Mouse (Mus musculus): ENCODE measurements around the gene Etl4. TPM values are rescaled to one million over a fixed set of nuclear protein-coding genes. Genes with fewer than 3 reads are reported as not detected.

Etl4 gene
- total and polyA plus RNA-seq, 3 experiments: 29.8 to 40.3 (median 36.0) TPM

- H3K27me3 ChIP-seq (ENCODE audit: control insufficient read depth, insufficient read depth, low read length): no peaks in the 10 kb centered on the region
- no peak overlapping the region for H3K27ac ChIP-seq
- intact Hi-C loops (cut with DNase I): loop anchor here (5.0 kb wide), 1 partner anchor 142 kb away; no protein-coding TSS in a partner anchor
- no peak overlapping the region for H3K4me3 ChIP-seq
- no peaks in the 10 kb centered on the region for H3K79me2 ChIP-seq (replicated peaks; ENCODE audit: control insufficient read depth, insufficient read depth, low read length)
- TF ChIP-seq EP300 (IDR thresholded peaks at IDR 0.05; ENCODE audit: insufficient read depth, low read depth, low read length) (no peak), POLR2A (IDR thresholded peaks at IDR 0.05; ENCODE audit: insufficient read depth, low read depth, low read length) (no peak), CTCF (IDR thresholded peaks at IDR 0.05) (no peak)
- peaks cover 2% of the 10 kb centered on the region for H3K4me1 ChIP-seq (ENCODE audit: control insufficient read depth, insufficient read depth, low read length)
- no peak for DNase-seq
- H3K36me3 ChIP-seq (ENCODE audit: control insufficient read depth, insufficient read depth, low read length): peaks cover 2% of the 10 kb centered on the region; the same call in 1 of the 2 replicates
- 82% methylated on average over 4 of the region's 4 CpGs for WGBS
- no peak overlapping the region for H3K9ac ChIP-seq (ENCODE audit: low read depth, low read length)
Measured at GRCm38 (mm10) chr2:20669367-20669766, 759.8 kb downstream of the Etl4 start.

- Histone ChIP-seq H3K36me3 (ENCODE audit: control insufficient read depth, insufficient read depth, low read length) (no peaks in the 10 kb centered on the region), H3K79me2 (replicated peaks; ENCODE audit: control insufficient read depth, insufficient read depth, low read length) (no peaks in the 10 kb centered on the region), H3K27me3 (ENCODE audit: control insufficient read depth, insufficient read depth, low read length) (no peaks in the 10 kb centered on the region), H3K4me3 (no peak overlapping the region), H3K9ac (ENCODE audit: low read depth, low read length) (no peak overlapping the region), H3K4me1 (ENCODE audit: control insufficient read depth, insufficient read depth, low read length) (no peaks in the 10 kb centered on the region), H3K27ac (no peak overlapping the region)
- intact Hi-C loops (cut with DNase I): loop anchor here (5.0 kb wide), 3 partner anchors 106 to 394 kb away; no protein-coding TSS in a partner anchor
- WGBS: 67% methylated on average over 13 of the region's 13 CpGs
- no peak for DNase-seq
- no peak for TF ChIP-seq POLR2A (IDR thresholded peaks at IDR 0.05; ENCODE audit: insufficient read depth, low read depth, low read length)
- no peak for TF ChIP-seq CTCF (IDR thresholded peaks at IDR 0.05)
- no peak for TF ChIP-seq EP300 (IDR thresholded peaks at IDR 0.05; ENCODE audit: insufficient read depth, low read depth, low read length)
Measured at GRCm38 (mm10) chr2:20671546-20672255, 762.1 kb downstream of the Etl4 start.

DNA sequence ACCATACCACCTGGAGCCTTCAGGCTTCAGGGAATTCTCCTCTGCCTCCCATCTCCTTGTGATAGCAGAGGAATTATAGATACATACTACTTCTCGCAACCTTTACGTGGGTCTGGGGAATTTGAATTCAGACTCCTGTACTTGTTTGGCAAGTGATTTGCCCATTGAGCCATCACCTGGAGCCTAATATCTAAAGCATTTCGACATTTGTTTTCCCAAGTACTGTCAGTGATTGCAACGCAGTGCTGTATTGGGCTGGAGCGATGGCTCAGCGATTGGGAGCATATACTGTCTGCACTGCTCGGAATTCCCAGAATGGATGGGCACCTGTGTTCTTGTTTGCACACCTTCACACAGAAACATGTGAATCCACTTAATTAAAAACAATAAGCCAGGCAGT, 762.7 kb downstream of the Etl4 start:
- intact Hi-C loops (cut with DNase I): loop anchor here (5.0 kb wide), 3 partner anchors 105 to 395 kb away; no protein-coding TSS in a partner anchor
- 91% methylated on average over 7 of the region's 7 CpGs for WGBS
- no peaks in the 10 kb centered on the region for H3K4me1 ChIP-seq (ENCODE audit: control insufficient read depth, insufficient read depth, low read length)
- no peak overlapping the region for H3K27ac ChIP-seq
- H3K79me2 ChIP-seq (replicated peaks; ENCODE audit: control insufficient read depth, insufficient read depth, low read length): no peaks in the 10 kb centered on the region
- no peak for DNase-seq
- TF ChIP-seq CTCF (IDR thresholded peaks at IDR 0.05): no peak
- no peak for TF ChIP-seq EP300 (IDR thresholded peaks at IDR 0.05; ENCODE audit: insufficient read depth, low read depth, low read length)
- no peak for TF ChIP-seq POLR2A (IDR thresholded peaks at IDR 0.05; ENCODE audit: insufficient read depth, low read depth, low read length)
- H3K27me3 ChIP-seq (ENCODE audit: control insufficient read depth, insufficient read depth, low read length): no peaks in the 10 kb centered on the region
- no peaks in the 10 kb centered on the region for H3K36me3 ChIP-seq (ENCODE audit: control insufficient read depth, insufficient read depth, low read length)
- no peak overlapping the region for H3K9ac ChIP-seq (ENCODE audit: low read depth, low read length)
- no peak overlapping the region for H3K4me3 ChIP-seq

GRCm38 (mm10) chr2:20672803-20673603, 763.4 kb downstream of the Etl4 start:
- TF ChIP-seq POLR2A (IDR thresholded peaks at IDR 0.05; ENCODE audit: insufficient read depth, low read depth, low read length) (no peak), CTCF (IDR thresholded peaks at IDR 0.05) (peak; percentile 99), EP300 (IDR thresholded peaks at IDR 0.05; ENCODE audit: insufficient read depth, low read depth, low read length) (0 out of 2 replicates have a peak, but pooled peaks have one; percentile 20)
- no peaks in the 10 kb centered on the region for H3K27me3 ChIP-seq (ENCODE audit: control insufficient read depth, insufficient read depth, low read length)
- intact Hi-C loops (cut with DNase I): loop anchor here (5.0 kb wide), 3 partner anchors 104 to 396 kb away; no protein-coding TSS in a partner anchor
- 53% methylated on average over 9 of the region's 9 CpGs for WGBS
- no peak overlapping the region for H3K27ac ChIP-seq
- DNase-seq: peak; percentile 39 to 68
- H3K36me3 ChIP-seq (ENCODE audit: control insufficient read depth, insufficient read depth, low read length): no peaks in the 10 kb centered on the region
- H3K79me2 ChIP-seq (replicated peaks; ENCODE audit: control insufficient read depth, insufficient read depth, low read length): no peaks in the 10 kb centered on the region
- H3K4me3 ChIP-seq: no peak overlapping the region
- no peak overlapping the region for H3K9ac ChIP-seq (ENCODE audit: low read depth, low read length)
- H3K4me1 ChIP-seq (ENCODE audit: control insufficient read depth, insufficient read depth, low read length): no peaks in the 10 kb centered on the region

DNA sequence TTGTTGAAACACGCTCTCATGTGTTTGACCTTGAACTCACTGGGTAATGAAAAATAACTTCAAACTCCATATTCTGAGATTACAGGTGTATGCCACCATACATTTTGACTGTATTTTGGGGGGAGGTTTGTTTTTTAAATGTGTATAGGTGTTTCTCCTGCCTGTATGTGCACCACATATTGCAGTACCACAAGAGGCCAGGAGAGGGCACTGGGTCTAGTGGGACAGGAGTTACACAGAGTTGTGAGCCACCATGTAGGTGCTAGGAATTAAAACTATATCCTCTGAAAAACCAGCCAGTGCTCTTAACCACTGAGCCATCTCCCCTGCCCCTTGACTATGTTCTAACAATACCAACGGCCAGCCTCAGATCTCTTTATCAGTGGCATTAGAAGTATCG, 766.8 kb downstream of the Etl4 start:
- H3K27me3 ChIP-seq (ENCODE audit: control insufficient read depth, insufficient read depth, low read length): no peaks in the 10 kb centered on the region
- 96% methylated on average over 3 of the region's 3 CpGs for WGBS
- H3K4me3 ChIP-seq: no peak overlapping the region
- intact Hi-C loops (cut with DNase I): no loop called here
- no peaks in the 10 kb centered on the region for H3K36me3 ChIP-seq (ENCODE audit: control insufficient read depth, insufficient read depth, low read length)
- no peak for DNase-seq
- no peak overlapping the region for H3K27ac ChIP-seq
- TF ChIP-seq EP300 (IDR thresholded peaks at IDR 0.05; ENCODE audit: insufficient read depth, low read depth, low read length) (no peak), CTCF (IDR thresholded peaks at IDR 0.05) (peak; percentile 48), POLR2A (IDR thresholded peaks at IDR 0.05; ENCODE audit: insufficient read depth, low read depth, low read length) (no peak)
- no peaks in the 10 kb centered on the region for H3K79me2 ChIP-seq (replicated peaks; ENCODE audit: control insufficient read depth, insufficient read depth, low read length)
- H3K9ac ChIP-seq (ENCODE audit: low read depth, low read length): no peak overlapping the region
- no peaks in the 10 kb centered on the region for H3K4me1 ChIP-seq (ENCODE audit: control insufficient read depth, insufficient read depth, low read length)

All from heart, adult 2 months (tissue).